Mouse (Mus musculus) C2C12 (cell line): ENCODE results near the gene Anln. TPM values are rescaled to one million over a fixed set of nuclear protein-coding genes. Genes with fewer than 3 reads are reported as not detected.

ENCODE experiments used
- H3K27me3 ChIP-seq: one replicate; pipeline ENCODE4 v1.6.1; 2011; ENCODE audit not compliant: control insufficient read depth, insufficient read depth, insufficient read length
- H3K36me3 ChIP-seq: one replicate; pipeline ENCODE4 v1.6.1; 2011; ENCODE audit not compliant: control insufficient read depth, insufficient read depth
- H3K4me3 ChIP-seq: one replicate; pipeline ENCODE4 v1.5.1; 2011; ENCODE audit warnings: mild to moderate bottlenecking, control low read depth; ENCODE audit not compliant: poor library complexity, insufficient read depth, severe bottlenecking
- H3K79me2 ChIP-seq: one replicate; pipeline ENCODE4 v1.6.1; 2011; ENCODE audit not compliant: control insufficient read depth, insufficient read depth
- H3K79me3 ChIP-seq: one replicate; pipeline ENCODE4 v1.6.1; 2011; ENCODE audit warnings: low read depth, control low read depth
- H3ac ChIP-seq: one replicate; pipeline ENCODE3; 2011; ENCODE audit warnings: low read depth; ENCODE audit not compliant: control insufficient read depth, insufficient read length
- CEBPB ChIP-seq: IDR thresholded peaks from one replicate; pipeline ENCODE4 v1.6.1; 2011; ENCODE audit warnings: low read depth, mild to moderate bottlenecking, control low read depth, moderate library complexity
- CTCF ChIP-seq: IDR thresholded peaks from one replicate; pipeline ENCODE4 v1.5.1; 2011; ENCODE audit not compliant: control insufficient read depth, insufficient read depth, insufficient read length
- FOSL1 ChIP-seq: IDR thresholded peaks from one replicate; pipeline ENCODE4 v1.8.0; 2011; ENCODE audit warnings: mild to moderate bottlenecking, low read length; ENCODE audit not compliant: poor library complexity, insufficient read depth, severe bottlenecking
- MAX ChIP-seq: IDR thresholded peaks from one replicate; pipeline ENCODE4 v1.6.1; 2011; ENCODE audit warnings: mild to moderate bottlenecking, control low read depth
- MYOD1 ChIP-seq: IDR thresholded peaks from one replicate; pipeline ENCODE4 v1.6.1; 2011; ENCODE audit warnings: low read depth; ENCODE audit not compliant: control insufficient read depth, insufficient read length
- MYOG ChIP-seq: IDR thresholded peaks from one replicate; pipeline ENCODE4 v1.6.1; 2011; ENCODE audit not compliant: control insufficient read depth, insufficient read length; ENCODE audit errors: extremely low read depth
- USF1 ChIP-seq: IDR thresholded peaks from one replicate; pipeline ENCODE4 v1.6.1; 2011; ENCODE audit warnings: low read depth, mild to moderate bottlenecking, control low read depth, moderate library complexity
- polyA plus RNA-seq: library from polyadenylated mRNA; unstranded; fragments of >200 nt; fragmentation: generic; extraction: Trizol; gene quantifications from one replicate; pipeline ENCODE4 v1.2.1, GENCODE M21; 2012; ENCODE audit warnings: missing spikeins

Gene Anln
- polyA plus RNA-seq, 1 experiment, result 63.2 TPM

DNA sequence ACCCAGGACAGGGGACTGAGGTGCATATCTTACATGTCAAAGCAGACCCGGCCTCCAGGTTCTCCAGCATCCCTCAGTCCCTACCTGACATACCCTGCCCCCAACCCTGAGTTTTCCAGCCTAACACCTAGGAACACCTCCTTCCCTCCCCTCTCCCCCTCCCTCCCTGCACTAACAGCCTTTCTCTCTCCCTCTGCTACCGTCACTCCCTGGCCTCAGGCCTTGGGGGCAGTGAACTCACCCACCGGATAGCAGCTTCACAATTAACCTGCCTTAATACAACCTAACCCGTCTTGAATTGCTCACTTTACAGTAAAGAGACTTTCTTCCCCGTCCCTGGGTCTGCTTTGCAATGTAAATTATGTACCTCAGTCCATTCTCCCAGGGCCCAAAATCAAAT is 35.1 kb downstream of the Anln start:
- Histone ChIP-seq H3K79me3 (peaks cover 3% of the 10 kb centered on the region), H3K79me2 (no peaks in the 10 kb centered on the region), H3ac (no peak overlapping the region), H3K4me3 (no peak overlapping the region), H3K27me3 (no peaks in the 10 kb centered on the region), H3K36me3 (peaks cover 99% of the 10 kb centered on the region)
- TF ChIP-seq MYOD1 (no peak), CEBPB (no peak), CTCF (no peak), FOSL1 (no peak), USF1 (no peak), MAX (no peak), MYOG (no peak)

DNA sequence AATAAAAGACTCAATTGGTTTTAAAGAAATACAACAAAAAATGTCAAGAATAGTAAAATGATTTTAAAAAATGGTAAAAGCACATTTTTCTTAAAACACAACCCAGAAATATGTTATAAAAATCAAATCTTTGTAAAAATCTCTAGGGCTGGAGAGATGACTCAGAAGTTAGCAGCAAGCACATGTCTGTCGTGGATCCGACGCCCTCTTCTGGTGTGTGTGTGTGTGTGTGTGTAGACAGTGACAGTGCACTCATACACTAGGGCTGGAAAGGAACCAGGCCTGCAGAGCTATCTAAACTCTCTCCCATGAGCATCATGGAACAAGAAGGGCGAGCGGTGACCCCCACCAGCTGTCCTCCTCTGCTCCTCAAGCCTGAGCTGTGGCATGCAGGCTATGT is 35.5 kb downstream of the Anln start:
- H3ac ChIP-seq, result no peak overlapping the region
- H3K4me3 ChIP-seq, result no peak overlapping the region
- TF ChIP-seq MYOG, result no peak
- no peak for TF ChIP-seq CTCF
- no peak for TF ChIP-seq MYOD1
- no peak for TF ChIP-seq MAX
- TF ChIP-seq FOSL1, result no peak
- no peak for TF ChIP-seq USF1
- no peak for TF ChIP-seq CEBPB
- peaks cover 99% of the 10 kb centered on the region for H3K36me3 ChIP-seq
- no peaks in the 10 kb centered on the region for H3K27me3 ChIP-seq
- no peaks in the 10 kb centered on the region for H3K79me2 ChIP-seq
- H3K79me3 ChIP-seq, result peaks cover 5% of the 10 kb centered on the region

DNA sequence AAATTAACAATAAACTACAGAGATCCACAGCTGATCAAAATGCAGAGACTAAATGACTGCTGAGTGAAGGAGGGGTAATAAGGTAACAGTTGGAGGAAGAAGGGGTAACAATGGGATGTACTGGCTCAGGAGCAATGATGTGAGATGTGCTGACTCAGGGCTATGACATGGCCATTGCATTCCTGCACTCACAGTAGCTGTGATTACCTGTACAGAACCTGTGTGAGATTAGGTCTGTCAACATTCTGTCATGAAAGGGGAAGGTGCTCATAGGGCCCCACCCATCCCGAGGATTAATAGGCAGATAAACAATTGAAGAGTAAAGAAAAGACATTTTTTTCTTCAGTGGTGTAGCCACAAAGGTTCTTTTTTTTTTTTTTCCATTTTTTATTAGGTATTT is 48.7 kb downstream of the Anln start:
- TF ChIP-seq FOSL1 (no peak), CEBPB (no peak), MAX (no peak), USF1 (no peak), CTCF (no peak), MYOD1 (no peak), MYOG (no peak)
- Histone ChIP-seq H3K79me3 (peaks cover 2% of the 10 kb centered on the region), H3K79me2 (no peaks in the 10 kb centered on the region), H3ac (no peak overlapping the region), H3K4me3 (no peak overlapping the region), H3K36me3 (peaks cover 87% of the 10 kb centered on the region), H3K27me3 (no peaks in the 10 kb centered on the region)

DNA sequence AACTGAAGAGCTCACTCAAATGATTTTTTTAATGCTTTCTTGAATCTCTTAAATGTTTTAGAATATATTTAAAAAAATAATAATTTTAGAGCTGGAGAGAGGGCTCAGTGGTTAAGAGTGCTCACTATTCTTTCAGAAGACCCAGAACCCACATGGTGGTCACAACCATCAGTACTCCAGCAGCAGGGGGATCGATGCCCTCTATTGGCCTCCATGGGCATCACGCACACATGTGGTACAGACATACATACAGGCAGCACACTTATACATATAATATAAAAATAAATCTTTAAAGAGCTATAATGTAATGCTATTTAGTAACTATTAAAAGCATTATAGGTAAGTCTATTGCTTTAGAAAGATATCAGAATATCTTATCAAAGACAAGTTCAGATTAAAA is 51.8 kb downstream of the Anln start:
- Histone ChIP-seq H3K36me3 (peaks cover 89% of the 10 kb centered on the region), H3K79me2 (no peaks in the 10 kb centered on the region)
- TF ChIP-seq MYOD1 (no peak), CTCF (no peak), CEBPB (no peak), USF1 (no peak), MAX (no peak), MYOG (no peak), FOSL1 (no peak)

DNA sequence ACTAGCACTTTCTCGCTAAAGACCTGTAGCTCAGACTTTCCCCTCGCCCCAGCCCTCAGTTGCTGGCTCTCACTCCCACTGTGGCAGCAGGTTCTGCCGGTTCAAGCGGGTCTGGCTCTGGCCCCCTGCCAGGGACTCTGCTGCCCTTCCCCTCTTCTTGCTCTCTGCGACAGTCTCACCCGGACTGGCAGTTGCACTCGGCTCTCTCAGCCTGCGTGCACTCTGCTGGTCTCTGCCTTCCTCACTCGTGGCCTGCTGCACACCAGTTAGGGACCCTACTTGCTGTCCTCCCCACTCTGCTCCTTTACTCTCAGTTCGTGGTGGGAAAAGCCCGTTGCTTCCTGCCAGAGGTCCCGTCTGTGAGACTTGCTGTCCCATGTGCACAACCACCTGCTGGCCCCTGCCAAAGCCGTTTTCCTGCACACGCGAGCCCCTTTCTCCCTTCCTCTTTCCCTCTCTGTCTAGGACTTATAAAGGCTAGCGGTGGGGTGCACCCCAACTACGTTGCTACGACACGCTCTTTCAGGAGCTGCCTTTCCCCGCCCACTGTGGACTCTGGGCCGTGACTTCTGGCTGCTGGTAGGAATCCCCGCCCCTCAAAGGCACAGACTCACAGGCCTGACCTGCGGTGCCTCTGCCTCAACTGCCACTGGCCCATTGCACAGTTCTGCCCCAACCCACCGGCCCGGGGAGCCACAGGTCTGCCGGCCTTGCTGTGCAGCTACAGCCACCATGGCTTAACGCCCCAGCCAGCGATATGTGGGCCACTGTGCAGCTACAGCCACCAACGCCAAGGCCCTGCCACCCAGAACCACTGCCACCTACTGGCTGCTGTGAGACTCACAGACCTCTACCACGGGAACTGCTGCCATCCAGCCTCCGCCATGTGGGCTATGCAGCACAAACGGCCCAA is 61.3 kb downstream of the Anln start:
- H3ac ChIP-seq, result no peak overlapping the region
- peaks cover 32% of the 10 kb centered on the region for H3K36me3 ChIP-seq
- no peak overlapping the region for H3K4me3 ChIP-seq
- no peaks in the 10 kb centered on the region for H3K27me3 ChIP-seq
- TF ChIP-seq CTCF (peak; percentile 52), CEBPB (no peak)
- H3K79me2 ChIP-seq, result no peaks in the 10 kb centered on the region
- H3K79me3 ChIP-seq, result no peaks in the 10 kb centered on the region

More for the DNA sequence above, 51.8 kb downstream of the Anln start:
- Histone ChIP-seq H3ac (no peak overlapping the region), H3K27me3 (no peaks in the 10 kb centered on the region), H3K4me3 (no peak overlapping the region), H3K79me3 (peaks cover 2% of the 10 kb centered on the region)

DNA sequence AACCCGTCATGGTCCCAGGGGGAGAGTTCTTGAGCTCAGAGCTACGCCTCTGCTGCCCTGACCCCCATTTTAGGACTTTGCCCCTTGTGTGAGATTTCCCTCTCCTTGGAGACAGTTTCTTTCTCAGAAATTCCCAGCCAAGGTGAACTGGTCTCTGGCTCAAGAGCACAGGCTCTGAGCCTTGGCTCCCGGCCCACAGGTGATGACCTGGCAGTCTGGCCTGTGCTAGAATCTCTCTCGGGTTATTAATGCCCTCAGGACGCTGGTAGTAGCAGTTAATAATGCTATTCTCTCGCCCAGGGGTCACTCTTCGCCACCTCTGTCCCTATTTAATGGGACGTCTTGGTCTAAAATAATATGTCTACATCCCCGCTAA is 61.9 kb downstream of the Anln start:
- H3K79me3 ChIP-seq, result no peaks in the 10 kb centered on the region
- H3K4me3 ChIP-seq, result no peak overlapping the region

More for the DNA sequence above, 61.9 kb downstream of the Anln start:
- Histone ChIP-seq H3K79me2 (no peaks in the 10 kb centered on the region), H3K36me3 (peaks cover 25% of the 10 kb centered on the region), H3K27me3 (no peaks in the 10 kb centered on the region), H3ac (no peak overlapping the region)
- TF ChIP-seq MYOG (no peak), CTCF (no peak), MYOD1 (no peak), MAX (no peak), CEBPB (no peak), FOSL1 (no peak), USF1 (no peak)
